Mouse (Mus musculus) C2C12 (cell line): Measurements from ENCODE around the gene Sptssa. TPM values are rescaled to one million over a fixed set of nuclear protein-coding genes. Genes with fewer than 3 reads are reported as not detected.
"Not testable (repeated sequence)": the region's sequence is repeated elsewhere in the genome, so short reads cannot be mapped to it uniquely, and the experiment has no call there.

Source experiments
- H3K27me3 ChIP-seq: one replicate; pipeline ENCODE4 v1.6.1; 2011; ENCODE audit not compliant: control insufficient read depth, insufficient read depth, insufficient read length
- H3K36me3 ChIP-seq: one replicate; pipeline ENCODE4 v1.6.1; 2011; ENCODE audit not compliant: control insufficient read depth, insufficient read depth
- H3K4me3 ChIP-seq: one replicate; pipeline ENCODE4 v1.5.1; 2011; ENCODE audit warnings: mild to moderate bottlenecking, control low read depth; ENCODE audit not compliant: poor library complexity, insufficient read depth, severe bottlenecking
- H3K79me2 ChIP-seq: one replicate; pipeline ENCODE4 v1.6.1; 2011; ENCODE audit not compliant: control insufficient read depth, insufficient read depth
- H3K79me3 ChIP-seq: one replicate; pipeline ENCODE4 v1.6.1; 2011; ENCODE audit warnings: low read depth, control low read depth
- H3ac ChIP-seq: one replicate; pipeline ENCODE3; 2011; ENCODE audit warnings: low read depth; ENCODE audit not compliant: control insufficient read depth, insufficient read length
- CEBPB ChIP-seq: IDR thresholded peaks from one replicate; pipeline ENCODE4 v1.6.1; 2011; ENCODE audit warnings: low read depth, mild to moderate bottlenecking, control low read depth, moderate library complexity
- CTCF ChIP-seq: IDR thresholded peaks from one replicate; pipeline ENCODE4 v1.5.1; 2011; ENCODE audit not compliant: control insufficient read depth, insufficient read depth, insufficient read length
- FOSL1 ChIP-seq: IDR thresholded peaks from one replicate; pipeline ENCODE4 v1.8.0; 2011; ENCODE audit warnings: mild to moderate bottlenecking, low read length; ENCODE audit not compliant: poor library complexity, insufficient read depth, severe bottlenecking
- MAX ChIP-seq: IDR thresholded peaks from one replicate; pipeline ENCODE4 v1.6.1; 2011; ENCODE audit warnings: mild to moderate bottlenecking, control low read depth
- MYOD1 ChIP-seq: IDR thresholded peaks from one replicate; pipeline ENCODE4 v1.6.1; 2011; ENCODE audit warnings: low read depth; ENCODE audit not compliant: control insufficient read depth, insufficient read length
- MYOG ChIP-seq: IDR thresholded peaks from one replicate; pipeline ENCODE4 v1.6.1; 2011; ENCODE audit not compliant: control insufficient read depth, insufficient read length; ENCODE audit errors: extremely low read depth
- USF1 ChIP-seq: IDR thresholded peaks from one replicate; pipeline ENCODE4 v1.6.1; 2011; ENCODE audit warnings: low read depth, mild to moderate bottlenecking, control low read depth, moderate library complexity
- polyA plus RNA-seq: library from polyadenylated mRNA; unstranded; fragments of >200 nt; fragmentation: generic; extraction: Trizol; gene quantifications from one replicate; pipeline ENCODE4 v1.2.1, GENCODE M21; 2012; ENCODE audit warnings: missing spikeins

Gene Sptssa
- polyA plus RNA-seq, 1 experiment, result 35.3 TPM

DNA sequence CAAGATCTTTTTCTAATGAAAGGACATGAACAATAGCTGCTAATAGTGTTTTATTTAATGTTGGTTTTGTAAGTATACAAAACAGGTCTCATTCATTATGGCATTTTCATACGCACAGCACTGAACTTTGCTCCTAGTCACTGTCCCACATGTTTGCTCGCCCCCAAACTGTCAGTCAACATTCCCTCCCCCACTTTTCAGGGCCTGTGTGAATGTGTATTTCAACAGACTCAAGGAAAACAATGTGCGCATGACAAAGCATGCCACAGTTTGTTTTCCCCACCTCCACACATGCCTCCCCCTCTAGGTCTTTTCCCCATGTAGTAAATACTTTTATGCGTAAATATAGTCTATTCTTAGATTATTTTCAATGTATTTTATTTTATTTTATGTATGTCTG lies 14.9 kb upstream of the Sptssa start:
- no peaks in the 10 kb centered on the region for H3K79me3 ChIP-seq
- H3K4me3 ChIP-seq, result no peak overlapping the region
- H3K36me3 ChIP-seq, result peaks cover 39% of the 10 kb centered on the region
- H3K79me2 ChIP-seq, result no peaks in the 10 kb centered on the region
- no peak for TF ChIP-seq FOSL1
- no peak for TF ChIP-seq CEBPB
- TF ChIP-seq USF1, result no peak
- H3K27me3 ChIP-seq, result no peaks in the 10 kb centered on the region
- no peak overlapping the region for H3ac ChIP-seq

DNA sequence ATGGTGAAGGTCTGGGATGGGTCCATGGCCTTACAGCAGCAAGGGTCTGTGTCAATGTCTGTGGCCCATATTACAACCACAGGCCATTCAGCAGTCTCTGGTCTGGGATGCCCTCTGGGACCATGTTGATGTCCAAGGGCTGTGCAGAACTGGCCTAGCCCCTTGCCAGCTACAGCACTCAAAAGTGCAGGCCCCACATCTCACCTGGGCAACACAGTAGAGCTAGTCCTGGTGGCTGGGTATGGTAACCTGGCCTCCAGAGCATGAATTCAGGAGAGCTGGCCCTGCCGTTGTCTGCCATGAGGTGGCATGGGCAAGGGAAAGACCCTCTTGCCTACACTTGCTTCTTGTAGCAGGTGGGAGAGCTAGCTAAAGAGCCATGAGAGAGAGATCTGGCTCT lies 11.8 kb upstream of the Sptssa start:
- no peak overlapping the region for H3ac ChIP-seq
- no peak for TF ChIP-seq MAX
- TF ChIP-seq CEBPB, result no peak
- no peak for TF ChIP-seq CTCF
- TF ChIP-seq USF1, result no peak
- TF ChIP-seq MYOD1, result no peak
- TF ChIP-seq MYOG, result no peak
- no peak for TF ChIP-seq FOSL1
- peaks cover 20% of the 10 kb centered on the region for H3K36me3 ChIP-seq

DNA sequence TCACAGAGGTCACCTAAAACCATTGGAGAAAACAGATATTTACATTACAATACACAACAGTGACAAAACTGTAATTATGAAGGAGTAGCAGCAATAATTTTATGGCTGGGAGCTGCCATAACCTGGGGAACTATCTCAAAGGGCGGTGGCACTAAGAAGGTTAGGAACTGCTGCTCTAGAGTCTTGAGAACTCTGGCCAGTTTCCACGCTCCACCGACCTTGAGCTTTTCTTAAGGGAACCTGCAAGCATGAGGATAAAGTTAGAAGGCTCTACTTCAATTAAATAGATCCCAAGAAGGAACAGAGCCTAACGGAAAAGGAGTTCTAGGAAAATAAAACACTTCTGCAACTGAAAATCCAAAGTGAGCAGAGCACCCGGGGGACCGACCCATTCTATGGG lies 9.2 kb upstream of the Sptssa start:
- H3K79me2 ChIP-seq, result no peaks in the 10 kb centered on the region
- TF ChIP-seq CEBPB, result no peak
- TF ChIP-seq USF1, result no peak
- TF ChIP-seq FOSL1, result no peak
- TF ChIP-seq MAX, result no peak
- TF ChIP-seq MYOD1, result no peak

More for the DNA sequence above, 11.8 kb upstream of the Sptssa start:
- no peaks in the 10 kb centered on the region for H3K79me2 ChIP-seq
- no peaks in the 10 kb centered on the region for H3K79me3 ChIP-seq
- no peak overlapping the region for H3K4me3 ChIP-seq
- H3K27me3 ChIP-seq, result no peaks in the 10 kb centered on the region

DNA sequence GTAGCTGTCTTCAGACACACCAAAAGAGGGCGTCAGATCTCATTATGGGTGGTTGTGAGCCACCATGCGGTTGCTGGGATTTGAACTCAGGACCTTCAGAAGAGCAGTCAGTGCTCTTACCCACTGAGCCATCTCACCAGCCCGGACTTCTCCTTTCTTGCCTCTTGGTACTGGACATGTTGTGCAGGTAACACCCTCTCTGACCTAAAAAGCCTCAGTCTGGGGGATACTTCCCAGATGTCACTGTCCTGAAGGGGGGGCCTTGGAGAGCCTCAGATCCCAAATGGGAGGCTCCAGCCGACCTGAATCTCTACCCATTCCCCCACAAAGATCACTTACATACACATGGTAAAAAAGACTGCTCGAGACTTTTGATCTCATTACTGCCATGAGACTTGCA lies 5.1 kb upstream of the Sptssa start:
- not testable (repeated sequence) for H3ac ChIP-seq, H3K27me3 ChIP-seq, H3K4me3 ChIP-seq, H3K36me3 ChIP-seq, H3K79me3 ChIP-seq, H3K79me2 ChIP-seq

More for the DNA sequence above, 9.2 kb upstream of the Sptssa start:
- no peaks in the 10 kb centered on the region for H3K27me3 ChIP-seq
- H3K79me3 ChIP-seq, result no peaks in the 10 kb centered on the region
- H3K36me3 ChIP-seq, result peaks cover 1% of the 10 kb centered on the region
- H3K4me3 ChIP-seq, result no peak overlapping the region
- H3ac ChIP-seq, result no peak overlapping the region

DNA sequence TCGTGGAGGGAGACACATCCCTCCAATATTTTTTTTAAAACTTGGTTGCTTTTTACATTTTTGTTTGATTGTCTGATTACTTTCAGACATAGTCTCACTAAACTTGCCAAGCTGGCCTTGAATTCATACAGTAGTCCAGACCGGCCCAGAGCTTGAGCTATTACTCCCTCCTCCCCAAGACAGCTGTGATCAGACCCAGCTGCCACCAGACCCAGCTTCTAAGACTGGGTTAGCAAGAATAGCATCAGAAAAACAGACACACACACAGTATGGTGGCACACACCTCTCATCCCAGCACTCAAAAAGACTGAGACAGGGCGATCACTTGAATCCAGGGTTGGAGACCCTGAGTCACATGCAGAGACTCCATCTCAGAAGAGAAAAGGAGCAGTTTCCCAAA lies 3.5 kb upstream of the Sptssa start:
- Histone ChIP-seq H3K4me3 (no peak overlapping the region), H3K36me3 (no peaks in the 10 kb centered on the region), H3ac (no peak overlapping the region), H3K27me3 (no peaks in the 10 kb centered on the region), H3K79me2 (peaks cover 12% of the 10 kb centered on the region), H3K79me3 (peaks cover 4% of the 10 kb centered on the region)
- TF ChIP-seq CTCF (no peak), CEBPB (no peak), MAX (no peak), FOSL1 (no peak), MYOG (no peak), MYOD1 (no peak), USF1 (no peak)

DNA sequence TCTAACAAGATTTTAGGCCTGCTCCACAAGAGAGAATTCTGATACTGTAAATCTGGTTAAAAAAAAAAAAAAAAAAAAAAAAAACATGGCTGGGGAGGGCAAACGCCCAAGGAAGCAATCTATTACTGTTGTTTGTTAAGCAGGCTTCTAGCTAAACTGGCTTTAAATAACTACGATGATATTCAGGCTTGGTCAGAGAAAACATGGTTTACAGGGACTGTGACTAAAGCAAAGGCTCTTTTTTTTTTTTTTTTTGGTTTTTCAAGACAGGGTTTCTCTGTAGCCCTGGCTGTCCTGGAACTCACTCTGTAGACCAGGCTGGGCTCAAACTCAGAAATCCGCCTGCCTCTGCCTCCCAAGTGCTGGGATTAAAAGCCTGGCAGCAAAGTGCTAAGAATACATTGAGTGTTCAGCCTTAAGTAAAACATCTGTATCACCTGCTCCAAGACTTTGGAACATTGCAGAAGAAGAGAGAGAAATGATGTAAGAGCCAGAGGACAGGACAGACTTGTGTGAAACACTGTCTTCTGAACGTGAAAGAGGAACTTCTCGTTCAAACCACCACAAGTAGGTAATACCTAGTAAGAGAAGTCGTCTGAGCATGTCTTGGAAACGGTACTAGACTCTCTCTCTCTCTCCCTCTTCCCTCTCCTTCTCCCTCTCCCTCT lies 2.2 kb upstream of the Sptssa start:
- TF ChIP-seq CEBPB, result no peak
- TF ChIP-seq FOSL1, result no peak
- no peak for TF ChIP-seq MYOG
- no peak for TF ChIP-seq USF1
- no peak for TF ChIP-seq MAX
- no peak for TF ChIP-seq CTCF
- TF ChIP-seq MYOD1, result no peak
- Histone ChIP-seq H3K4me3 (no peak overlapping the region), H3K27me3 (no peaks in the 10 kb centered on the region), H3ac (no peak overlapping the region), H3K79me3 (peaks cover 17% of the 10 kb centered on the region), H3K36me3 (no peaks in the 10 kb centered on the region), H3K79me2 (peaks cover 25% of the 10 kb centered on the region)
